Mouse (Mus musculus) left cerebral cortex, adult 11 months (tissue): Measurements from ENCODE around the gene Dtymk.
A peak's percentile ranks its signal among the peaks of the same experiment; 100 is the strongest.
"Not testable (repeated sequence)": the region's sequence is repeated elsewhere in the genome, so short reads cannot be mapped to it uniquely, and the experiment has no call there.

ENCODE experiments used
- DNase-seq: peaks from one replicate; pipeline ENCODE4 v3.0.0; 2022; ENCODE audit warnings: low spot score

The Dtymk gene

DNA sequence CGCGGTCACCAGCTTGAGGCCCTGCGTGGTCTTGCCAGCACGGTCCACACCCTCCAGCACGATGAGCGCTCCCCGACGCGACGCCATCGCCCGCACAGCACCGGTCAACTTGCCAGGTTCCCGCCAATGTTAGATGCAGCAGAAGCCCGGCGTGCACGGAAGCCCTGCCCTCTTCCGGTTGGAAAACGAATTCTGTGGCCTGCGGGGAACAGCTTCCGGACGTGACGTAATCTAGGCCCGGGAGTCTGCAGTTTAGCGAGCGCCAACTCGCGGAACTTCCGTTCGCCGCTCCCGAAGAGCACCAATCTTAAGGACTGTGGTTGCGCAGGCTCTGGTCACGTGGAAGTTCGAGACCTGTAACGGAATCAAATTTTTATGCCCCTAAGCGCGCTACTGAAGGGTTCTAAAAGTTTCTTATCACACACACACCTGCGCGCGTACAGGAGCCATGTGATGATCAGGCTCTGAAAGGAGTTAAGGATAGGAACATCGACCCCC is at the start of gene Dtymk:
Dtymk (minus strand) TSS at position 194 of the 498 bp plus-strand sequence.
- DNase-seq, result peak; percentile 92

DNA sequence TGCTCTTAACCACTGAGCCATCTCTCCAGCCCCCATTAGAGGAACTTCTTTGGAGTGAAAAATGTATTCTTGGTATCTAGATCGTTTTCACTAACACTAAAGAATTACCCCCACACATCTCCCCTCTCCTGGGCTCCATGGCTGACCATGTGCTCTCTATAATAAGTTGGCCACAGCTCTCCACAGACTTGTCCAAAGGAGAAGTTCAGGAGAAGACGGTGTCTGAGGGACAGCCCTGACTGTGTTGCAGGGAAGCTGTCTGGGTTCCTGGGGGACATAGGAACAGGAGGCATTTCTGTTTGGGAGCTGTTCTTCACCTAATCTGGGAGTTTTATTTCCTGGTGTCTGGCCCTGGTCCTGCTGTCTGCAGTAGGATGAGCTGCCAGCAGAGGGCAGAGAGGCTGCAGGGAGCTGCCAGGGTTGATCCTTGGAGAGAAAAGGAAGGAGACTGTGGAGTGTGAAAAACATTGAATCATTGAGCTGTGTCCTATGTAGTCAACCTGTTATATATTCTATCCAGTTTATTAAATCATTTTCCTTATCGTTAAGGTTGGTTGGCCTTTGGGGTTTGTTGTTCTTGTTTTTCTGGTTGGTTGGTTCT is 44.1 kb upstream of the Dtymk start:
- DNase-seq, result not testable (repeated sequence)

DNA sequence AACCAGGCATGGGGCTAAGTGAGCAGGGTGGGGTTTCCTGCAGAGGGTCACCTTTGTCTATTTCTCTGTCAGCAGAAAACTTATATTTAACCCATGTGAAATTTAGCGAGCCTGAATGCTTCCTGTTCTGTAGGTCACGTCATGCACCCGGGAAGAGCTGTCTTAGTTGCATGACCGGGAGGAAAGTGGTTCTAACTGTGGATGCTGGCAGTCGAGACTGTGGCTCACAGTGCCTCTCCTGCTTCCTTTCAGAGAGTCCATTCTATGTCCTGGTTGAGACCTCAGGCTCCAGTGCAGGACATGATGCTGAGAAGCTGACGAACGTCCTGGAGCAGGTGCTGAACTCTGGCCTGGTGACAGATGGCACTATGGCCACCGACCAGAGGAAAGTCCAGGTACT is 36.8 kb upstream of the Dtymk start:
- not testable (repeated sequence) for DNase-seq

DNA sequence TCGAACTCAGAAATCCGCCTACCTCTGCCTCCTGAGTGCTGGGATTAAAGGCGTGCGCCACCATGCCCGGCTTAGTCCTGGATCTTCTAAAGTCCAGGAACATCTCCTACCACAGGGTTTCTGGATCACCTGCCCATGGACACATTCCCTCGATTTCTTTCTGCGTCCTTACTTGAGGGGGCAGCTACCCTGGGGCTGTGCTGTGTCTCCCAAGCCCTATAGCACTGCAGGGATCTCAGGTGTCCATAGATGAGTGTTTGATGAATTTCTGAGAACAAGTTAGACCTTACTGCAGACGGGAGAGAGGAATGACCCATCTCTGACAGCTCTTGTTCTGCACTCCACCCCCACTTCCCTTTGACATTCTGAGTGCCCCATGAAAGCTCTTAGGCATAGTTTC is 35.6 kb upstream of the Dtymk start:
- DNase-seq, result no peak

DNA sequence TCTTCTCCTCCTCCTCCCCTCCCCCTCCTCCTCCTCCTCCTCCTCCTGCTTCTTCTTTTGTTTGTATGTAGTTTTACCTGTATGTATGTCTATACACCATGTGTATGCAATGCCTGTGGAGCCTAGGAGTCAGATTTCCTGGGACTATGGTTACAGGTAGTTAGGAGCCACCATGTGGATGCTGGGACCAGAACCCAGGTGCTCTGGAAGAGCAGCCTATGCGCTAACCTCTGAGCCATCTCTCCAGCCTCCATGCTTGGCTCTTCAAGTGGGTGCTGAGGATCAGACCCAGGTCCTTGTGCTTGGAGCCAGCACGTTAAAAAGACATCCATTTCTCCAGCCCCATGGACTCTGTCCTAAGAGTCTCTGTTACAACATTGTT is 34.8 kb upstream of the Dtymk start:
- DNase-seq, result no peak

DNA sequence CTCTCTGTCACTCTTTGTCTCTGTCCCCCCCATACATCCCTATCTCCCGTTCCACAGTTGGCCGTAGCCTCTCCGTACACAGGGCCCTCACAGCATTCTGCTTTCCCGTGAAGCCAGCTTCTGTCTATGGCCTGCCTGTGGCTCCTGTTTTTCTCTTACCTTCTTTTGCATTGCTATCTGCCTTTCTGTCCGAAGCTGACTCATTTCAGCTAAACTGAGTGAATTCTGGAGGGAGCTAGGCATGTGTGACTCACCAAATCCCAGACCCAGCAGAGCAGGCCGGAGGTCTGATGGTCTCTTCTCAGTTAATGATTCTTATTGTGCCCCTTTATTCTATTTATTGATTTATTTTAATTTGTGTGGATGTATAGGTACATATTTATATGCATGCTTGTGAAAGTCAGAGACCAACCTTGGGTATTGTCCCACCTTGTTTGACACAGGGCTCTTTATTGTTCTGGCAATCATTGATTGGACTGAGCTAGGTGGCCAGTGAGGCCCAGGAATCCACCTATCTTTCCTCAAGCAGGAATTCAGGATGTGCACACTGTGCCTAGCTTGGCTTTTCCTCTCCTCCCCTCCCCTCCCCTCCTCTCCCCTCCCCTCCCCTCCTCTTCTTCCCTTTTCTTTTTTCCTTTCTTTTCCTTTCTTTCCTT is 34.3 kb upstream of the Dtymk start:
- DNase-seq, result no peak

DNA sequence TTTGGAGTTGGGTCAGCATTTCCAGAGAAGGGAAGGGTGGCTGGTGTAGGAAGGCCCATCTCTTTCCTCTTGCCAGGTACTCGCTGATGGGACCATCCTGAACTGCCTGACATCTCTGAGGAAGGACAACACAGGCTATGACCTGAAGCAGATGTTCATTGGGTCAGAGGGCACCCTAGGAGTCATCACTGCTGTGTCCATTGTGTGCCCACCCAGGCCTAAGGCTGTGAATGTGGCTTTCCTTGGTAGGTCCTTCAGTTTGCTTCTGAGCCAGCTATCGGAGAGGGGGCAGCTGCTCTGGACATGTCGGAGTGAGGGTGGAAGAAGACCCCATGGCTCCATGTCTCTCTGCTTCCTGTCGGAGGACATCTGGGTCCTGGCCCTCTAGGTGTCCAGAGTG is 33.5 kb upstream of the Dtymk start:
- DNase-seq, result no peak

DNA sequence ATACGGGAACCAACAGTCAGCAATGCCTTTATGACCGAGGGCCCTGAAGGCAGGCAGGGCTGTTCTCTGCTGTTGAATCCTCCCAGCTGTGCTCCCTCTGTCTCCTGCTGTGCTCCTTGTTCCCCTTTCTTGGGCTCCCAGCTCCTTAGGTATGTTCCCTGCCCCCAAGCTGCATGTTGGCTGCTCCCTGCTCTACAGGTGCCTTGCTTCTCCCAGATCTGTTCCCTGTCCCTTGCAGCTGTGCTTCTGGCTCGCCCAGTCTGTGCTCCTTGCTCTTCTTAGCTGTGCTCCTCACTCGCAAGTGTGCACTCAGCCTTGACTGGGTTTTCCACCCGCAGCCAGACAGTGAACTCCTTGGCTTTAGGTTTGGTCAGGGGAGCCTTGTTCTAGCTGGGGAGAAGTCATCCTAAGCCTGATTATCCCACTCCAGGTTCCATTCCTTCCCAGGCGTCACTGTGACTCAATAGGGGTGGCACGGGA is 33.0 kb upstream of the Dtymk start:
- DNase-seq, result no peak

DNA sequence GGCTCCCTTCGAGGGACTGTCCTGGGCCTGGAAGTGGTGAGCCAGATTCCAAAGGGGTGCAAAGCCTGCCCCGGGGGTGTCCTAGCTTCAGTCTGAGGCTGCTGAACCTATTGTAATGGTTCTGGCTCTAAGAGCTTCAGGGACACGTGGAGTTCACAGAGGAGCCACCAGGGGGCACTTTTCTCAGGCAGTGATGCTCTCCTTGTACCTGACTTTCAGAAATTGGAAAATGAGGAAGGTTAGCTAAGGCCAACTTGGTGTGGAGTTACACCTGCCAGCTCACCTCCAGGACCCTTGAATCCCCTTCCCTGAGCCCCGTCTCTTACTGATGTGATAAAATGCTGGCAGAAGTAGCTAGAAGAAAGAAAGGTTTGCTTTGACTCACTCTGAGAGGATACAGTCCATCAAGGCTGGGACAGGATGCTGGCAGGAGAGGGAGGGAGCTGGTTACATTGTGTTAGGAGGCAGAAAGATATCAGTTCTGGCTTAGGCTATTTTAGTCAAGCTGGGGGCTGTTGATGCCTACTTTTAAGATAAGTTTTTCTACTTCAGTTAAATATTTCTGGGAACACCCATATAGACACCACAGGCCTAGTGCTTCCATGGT is 31.1 kb upstream of the Dtymk start:
- DNase-seq, result not testable (repeated sequence)

DNA sequence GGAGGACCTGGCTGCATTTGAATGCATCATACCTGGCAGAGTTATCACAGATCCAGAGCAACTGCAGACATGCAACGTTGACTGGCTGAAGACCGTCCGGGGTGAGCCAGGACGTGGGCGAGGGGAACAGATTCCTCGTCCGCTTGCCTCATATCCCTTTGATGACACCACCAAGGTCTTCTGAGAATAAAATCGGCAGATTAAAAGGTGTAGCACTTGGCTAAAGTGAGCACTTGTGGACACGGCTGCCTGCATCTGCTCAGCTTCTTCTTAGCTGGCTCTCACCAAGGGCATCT is 24.8 kb upstream of the Dtymk start:
- no peak for DNase-seq

DNA sequence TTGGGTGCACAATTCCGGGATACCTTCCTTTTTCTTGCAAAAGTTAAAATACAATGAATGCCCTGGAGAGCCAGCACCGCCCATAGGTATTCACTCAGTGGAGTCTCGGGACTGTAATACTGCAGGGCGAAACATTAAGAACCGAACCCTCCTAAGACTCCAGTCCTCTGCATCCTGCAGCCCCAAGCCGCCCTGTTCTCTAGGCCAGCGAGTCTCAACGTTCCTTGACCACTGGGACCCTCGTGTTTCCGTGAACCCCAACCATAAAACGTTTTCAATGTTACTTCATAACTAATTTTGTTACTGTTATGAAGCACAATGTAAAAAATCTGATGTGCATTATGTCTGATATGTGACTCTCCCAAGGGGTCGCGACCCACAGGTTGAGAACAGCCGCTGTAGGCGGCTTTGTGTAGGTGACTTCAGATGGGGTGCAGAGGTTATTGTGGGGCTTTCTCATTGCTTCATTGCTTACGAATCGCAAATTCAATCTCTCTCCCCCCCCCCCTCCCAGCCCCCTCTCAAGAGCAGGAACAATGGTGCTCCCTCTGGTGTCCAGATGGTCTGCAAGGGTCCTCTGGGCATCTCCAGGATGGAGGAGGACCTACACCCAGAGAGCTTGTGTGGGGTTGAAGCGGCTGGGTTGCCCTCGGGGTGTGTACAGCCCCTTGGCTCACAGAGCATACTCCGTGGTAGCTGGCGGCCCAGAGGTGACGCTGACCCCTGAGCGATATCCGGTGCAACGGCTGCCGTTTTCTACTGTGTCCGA is 24.2 kb upstream of the Dtymk start:
- DNase-seq, result no peak

DNA sequence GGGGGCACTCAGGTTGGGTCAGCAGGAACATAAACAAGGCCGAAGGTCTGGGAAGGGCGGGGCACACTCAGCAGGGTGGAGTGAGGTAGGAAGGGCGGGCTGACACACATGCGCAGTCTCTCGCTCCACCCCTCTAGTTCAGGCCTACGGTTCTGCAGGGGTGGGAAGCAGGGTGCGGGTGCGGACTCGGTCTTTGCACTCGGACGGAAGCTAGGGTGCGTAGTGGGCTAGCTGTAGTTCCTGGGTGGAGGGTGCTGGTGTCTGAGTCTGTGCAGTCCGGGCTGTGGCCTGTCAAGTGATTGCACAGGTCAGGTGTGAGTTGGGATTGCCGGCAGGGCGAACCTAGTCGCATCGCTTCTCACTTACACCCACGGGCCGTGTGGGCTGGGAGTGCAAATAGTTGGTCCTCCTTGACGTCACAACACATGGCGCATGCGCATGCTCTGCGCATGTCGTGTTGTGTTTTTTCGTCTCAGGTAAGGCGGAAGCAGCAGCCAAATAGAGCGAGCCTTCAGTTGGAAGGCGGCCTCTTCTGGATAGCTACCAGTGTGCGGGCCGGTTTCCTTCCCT is 23.5 kb upstream of the Dtymk start:
- peak; percentile 96 for DNase-seq

DNA sequence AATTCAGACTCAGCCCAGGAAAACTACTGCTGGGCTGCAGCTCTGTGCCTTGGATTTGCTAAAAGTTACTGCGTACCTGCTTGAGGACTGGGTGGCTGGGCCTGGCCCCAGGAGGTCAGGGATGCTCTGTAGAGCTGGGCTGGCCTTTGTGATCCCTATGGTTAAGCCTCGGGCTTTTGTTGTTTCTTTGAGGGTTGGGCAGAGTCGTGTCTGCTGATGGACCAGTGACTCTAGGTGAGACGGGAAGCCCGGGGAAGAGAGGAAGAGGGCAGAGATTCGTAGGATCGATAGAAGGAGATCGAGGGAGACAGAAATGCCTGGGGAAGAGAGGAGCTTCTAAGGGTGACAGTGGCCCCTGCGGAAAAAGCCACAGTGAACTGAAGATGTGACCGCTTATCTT is 22.9 kb upstream of the Dtymk start, which contains the start of gene D2hgdh:
D2hgdh (plus strand) TSS at position 301 of the 400 bp plus-strand sequence.
- no peak for DNase-seq

DNA sequence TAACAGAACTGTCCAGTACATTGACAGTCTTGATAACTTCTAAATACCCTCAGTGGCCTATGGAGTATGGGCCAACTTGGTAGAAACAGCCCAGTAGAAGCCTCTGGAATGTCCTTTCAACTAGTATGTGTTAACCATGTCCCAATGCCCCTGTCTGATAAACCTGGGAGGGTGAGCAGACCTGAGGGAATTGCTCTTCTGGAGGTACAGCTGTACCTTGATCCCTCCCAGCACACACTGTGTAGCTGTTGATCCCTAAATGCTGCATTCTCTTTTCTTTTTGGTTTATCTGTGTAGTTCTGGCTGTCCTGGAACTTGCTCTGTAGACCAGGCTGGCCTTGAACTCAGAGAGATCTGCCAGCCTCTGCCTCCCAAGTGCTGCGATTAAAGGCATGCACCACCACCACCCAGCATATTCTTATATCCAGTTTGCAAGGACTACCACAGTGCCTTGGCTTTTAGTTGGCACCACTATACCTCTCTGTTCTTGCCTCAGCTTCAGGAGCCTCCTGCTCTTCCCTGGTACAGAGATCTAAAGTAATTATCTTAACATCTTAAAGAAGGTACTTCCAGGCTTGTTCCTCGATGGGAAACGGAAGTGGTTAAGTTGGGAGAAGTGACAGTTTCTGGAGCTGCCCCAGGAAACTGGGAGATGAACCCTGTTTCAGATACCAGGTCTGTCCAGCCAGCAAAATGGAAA is 22.2 kb upstream of the Dtymk start:
- DNase-seq, result no peak

DNA sequence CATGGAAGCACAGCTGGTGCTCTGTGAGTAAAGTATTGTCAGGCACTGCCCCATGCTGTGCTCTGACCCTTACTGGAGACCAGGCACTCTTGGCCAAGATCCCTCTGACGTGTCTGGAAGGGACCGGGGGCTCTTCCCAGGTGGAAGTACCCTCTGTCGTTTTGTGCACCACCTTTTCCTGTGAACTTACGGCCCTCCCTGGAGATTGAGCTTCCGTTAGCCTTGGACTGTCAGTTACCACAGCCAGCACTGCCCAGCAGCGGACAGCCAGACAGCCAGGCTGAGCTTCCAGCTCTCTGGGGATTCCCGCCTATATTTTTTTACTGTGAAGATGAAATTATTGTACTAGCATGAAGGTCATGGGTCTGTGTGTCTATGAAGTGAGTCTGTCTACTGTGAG is 17.0 kb upstream of the Dtymk start:
- DNase-seq, result no peak

DNA sequence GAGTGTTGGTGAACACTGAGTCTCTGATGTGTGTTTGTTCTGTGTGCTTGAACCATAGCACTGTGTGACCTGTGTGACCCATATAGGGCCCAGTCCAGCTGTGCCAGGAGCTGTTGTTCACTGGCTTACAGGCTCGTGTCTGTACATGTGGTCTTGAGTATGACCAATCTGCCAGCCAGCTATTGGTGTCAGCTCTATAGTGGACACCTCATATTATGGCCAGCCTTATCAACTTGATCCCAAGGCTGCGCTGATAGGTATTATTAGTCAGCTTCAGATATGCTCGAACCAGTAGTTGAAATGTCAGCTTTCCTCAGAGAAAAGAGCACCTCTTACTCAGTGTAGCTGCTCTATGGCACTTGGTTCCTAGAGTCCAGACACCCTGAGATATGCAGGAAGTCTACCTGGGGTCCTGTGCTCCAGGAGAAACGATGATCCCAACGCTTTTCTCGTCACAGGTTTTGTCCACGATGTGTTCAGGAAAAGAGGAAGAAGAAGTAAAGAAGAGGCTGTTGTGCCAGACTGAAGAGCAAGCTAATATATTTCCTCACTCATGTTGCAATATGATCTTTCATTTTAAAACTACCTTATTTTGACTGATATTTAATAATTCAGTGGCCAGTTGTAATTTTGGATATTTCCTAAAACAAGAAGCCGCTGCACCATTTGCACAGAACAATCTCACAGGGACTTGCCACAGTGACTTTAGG is 16.2 kb upstream of the Dtymk start:
- DNase-seq, result no peak

DNA sequence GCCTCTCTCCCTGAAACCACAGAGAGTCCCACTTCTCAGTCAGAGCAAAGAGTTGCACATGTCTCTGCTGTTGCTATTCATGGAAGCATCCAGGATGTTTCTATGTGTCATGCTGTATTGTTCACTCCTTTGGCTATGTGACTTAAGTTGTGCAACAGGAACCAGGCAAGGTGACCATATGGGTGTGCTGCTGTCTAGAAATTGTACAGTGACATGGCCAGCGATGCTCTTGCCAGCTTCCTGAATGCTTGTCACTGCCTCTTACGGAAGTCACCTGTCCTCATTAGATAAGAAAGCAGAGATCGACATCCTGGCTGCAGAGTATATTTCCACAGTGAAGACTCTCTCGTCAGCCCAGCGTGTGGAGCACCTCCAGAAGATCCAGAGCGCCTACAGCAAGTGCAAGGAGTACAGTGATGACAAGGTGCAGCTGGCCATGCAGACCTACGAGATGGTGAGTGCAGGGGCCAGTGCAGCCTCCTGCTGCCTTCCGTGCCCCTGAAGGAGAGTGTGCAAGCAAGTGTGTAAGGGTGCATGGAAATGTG is 9.8 kb upstream of the Dtymk start:
- DNase-seq, result no peak

DNA sequence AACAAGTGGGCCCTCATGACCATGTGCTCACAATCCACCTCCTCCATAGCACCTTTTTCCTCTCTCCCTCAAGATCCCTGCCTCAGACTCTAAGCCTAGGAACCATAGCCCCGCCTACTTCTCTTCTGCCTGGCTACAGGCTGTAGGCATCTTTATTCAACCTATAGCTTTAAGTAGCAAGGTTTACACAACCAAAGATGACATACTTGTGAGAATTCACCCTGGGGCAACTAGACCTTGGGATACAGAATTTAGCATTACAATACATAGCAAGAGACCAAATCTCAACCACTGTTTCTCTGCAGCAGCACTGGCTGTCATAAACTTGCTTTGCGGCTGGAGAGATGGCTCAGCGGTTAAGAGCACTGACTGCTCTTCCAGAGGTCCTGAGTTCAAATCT is 8.3 kb upstream of the Dtymk start:
- DNase-seq, result no peak

DNA sequence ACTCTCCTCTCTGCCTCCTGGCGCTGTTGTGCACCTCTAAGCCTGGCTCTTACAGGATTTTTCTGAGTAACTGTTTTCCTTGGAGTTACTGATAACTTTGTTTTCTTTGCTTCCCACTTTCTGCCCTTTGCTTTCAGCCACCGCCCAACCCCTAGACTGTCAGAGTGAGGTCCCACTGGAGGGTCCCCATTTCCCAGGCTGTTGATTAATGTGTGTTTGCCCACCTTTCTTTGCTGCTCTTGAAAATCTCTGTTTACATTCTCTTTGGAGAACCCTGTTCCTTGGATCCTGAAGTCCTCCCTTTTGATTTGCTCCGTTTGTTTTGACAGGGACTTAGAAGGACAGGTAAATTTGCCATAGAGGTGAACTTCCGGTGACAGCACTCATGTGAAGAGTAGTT is 7.1 kb upstream of the Dtymk start:
- DNase-seq, result no peak

DNA sequence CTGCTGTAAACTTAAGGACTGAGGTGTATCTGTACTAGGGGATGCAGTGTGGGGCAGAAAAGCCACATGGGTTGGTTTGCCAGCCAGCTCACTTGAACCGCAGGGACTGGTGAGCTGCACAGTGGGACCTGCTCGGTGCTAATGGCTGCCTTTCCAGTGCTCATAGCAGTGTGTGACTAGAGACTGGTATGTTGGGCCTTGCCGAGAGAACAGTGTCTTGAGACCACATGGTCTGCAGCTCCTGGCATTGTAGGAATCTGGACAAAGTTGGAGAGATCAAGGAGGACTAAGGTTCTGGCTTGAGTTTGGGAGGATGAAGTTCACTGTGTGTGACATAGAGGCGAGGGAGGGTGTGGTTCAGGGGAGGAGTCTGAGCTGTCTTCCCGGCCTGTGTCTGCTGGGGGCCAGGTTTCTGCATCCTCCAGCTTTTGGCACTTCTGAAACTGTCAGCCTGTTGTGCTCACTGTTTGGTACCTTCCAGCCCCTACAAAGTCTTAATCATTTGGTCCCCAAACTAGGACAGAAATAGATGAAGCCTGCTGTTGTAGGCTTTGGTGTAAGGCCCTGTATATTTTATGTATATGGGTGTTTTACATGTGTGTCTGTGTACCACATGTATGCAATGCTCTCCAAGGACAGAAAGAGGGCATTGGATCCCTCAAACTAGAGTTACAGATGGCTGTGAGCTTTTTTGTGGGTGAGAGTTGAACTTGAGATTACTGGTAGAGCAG is 3.7 kb upstream of the Dtymk start:
- no peak for DNase-seq
